Mouse (Mus musculus) spleen, postnatal 36 days (tissue): Measurements from ENCODE around the gene Cul4b.
"Not testable (repeated sequence)": the region's sequence is repeated elsewhere in the genome, so short reads cannot be mapped to it uniquely, and the experiment has no call there.

Source experiments
- DNase-seq, 2 experiments: peaks; one replicate each; pipeline ENCODE4 v3.0.0; 2022; ENCODE audit warnings: low spot score in 2 of 2, mixed read lengths in 1 of 2

Cul4b gene

GRCm38 (mm10) chrX:38576078-38576477 lies at the start of gene Cul4b:
Gene Cul4b (minus strand): TSS chrX:38576196.
- peak in 1 of 2 experiments; percentile 8 for DNase-seq

- peak; percentile 13 to 35 for DNase-seq
Measured at GRCm38 (mm10) chrX:38600995-38601369, 25.0 kb upstream of the Cul4b start.

- peak; percentile 76 to 83 for DNase-seq
Measured at GRCm38 (mm10) chrX:38600177-38600994, 24.4 kb upstream of the Cul4b start, which contains the start of gene Mcts1. Gene Mcts1 (plus strand): TSS chrX:38600578.

- DNase-seq, result no peak
Measured at GRCm38 (mm10) chrX:38593180-38593889, 17.3 kb upstream of the Cul4b start.

- no peak for DNase-seq
Measured at GRCm38 (mm10) chrX:38591749-38592148, 15.8 kb upstream of the Cul4b start.

- no peak for DNase-seq
Measured at GRCm38 (mm10) chrX:38589827-38590226, 13.8 kb upstream of the Cul4b start.

GRCm38 (mm10) chrX:38583261-38583660 lies 7.3 kb upstream of the Cul4b start:
- DNase-seq, result no peak

GRCm38 (mm10) chrX:38581140-38581539 lies 5.1 kb upstream of the Cul4b start:
- DNase-seq, result no peak

GRCm38 (mm10) chrX:38566521-38567205 lies 9.3 kb downstream of the Cul4b start:
- DNase-seq, result no peak

- DNase-seq, result no peak
Measured at GRCm38 (mm10) chrX:38565176-38565542, 10.8 kb downstream of the Cul4b start.

GRCm38 (mm10) chrX:38564542-38565175 lies 11.3 kb downstream of the Cul4b start:
- DNase-seq, result peak; percentile 83 to 86

GRCm38 (mm10) chrX:38563941-38564541 lies 12.0 kb downstream of the Cul4b start:
- DNase-seq, result peak; percentile 6 to 14

- no peak for DNase-seq
Measured at GRCm38 (mm10) chrX:38553255-38553654, 22.7 kb downstream of the Cul4b start.

GRCm38 (mm10) chrX:38514556-38514955 lies 61.4 kb downstream of the Cul4b start:
- DNase-seq, result peak in 1 of 2 experiments; percentile 5

GRCm38 (mm10) chrX:38504846-38505245 lies 71.2 kb downstream of the Cul4b start:
- no peak for DNase-seq

GRCm38 (mm10) chrX:38502182-38502581 lies 73.8 kb downstream of the Cul4b start:
- not testable (repeated sequence) for DNase-seq

- not testable (repeated sequence) for DNase-seq
Measured at GRCm38 (mm10) chrX:38485464-38485863, 90.5 kb downstream of the Cul4b start.
